Mouse (Mus musculus): ENCODE measurements around the gene Mdm2. TPM values are rescaled to one million over a fixed set of nuclear protein-coding genes. Genes with fewer than 3 reads are reported as not detected.

The Mdm2 gene
- polyA plus RNA-seq, 1 experiment from 2014 or later: 71.1 TPM

DNA sequence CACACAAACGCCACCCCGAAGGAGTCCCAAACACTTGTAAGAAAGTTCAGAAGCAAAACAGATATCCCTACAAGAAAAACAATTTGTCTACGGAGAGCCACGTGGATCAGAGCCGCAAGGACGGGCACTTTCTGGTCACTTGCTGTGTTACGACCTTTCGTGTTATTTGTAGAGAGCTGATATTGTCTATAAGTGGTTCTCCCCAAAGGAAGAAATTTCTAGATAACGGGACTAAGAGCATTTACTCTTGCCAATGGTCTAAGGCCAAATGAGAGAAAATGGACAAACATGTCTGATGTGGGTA is 26.9 kb downstream of the Mdm2 start:
- H3K9me3 ChIP-seq (ENCODE audit: control insufficient read depth, low read length): no peaks in the 10 kb centered on the region
- no peak overlapping the region for H3K27ac ChIP-seq (ENCODE audit: low read length)
- no peak for ATAC-seq
- no peak overlapping the region for H3K4me3 ChIP-seq (replicated peaks; ENCODE audit: low read length)
- H3K9ac ChIP-seq (replicated peaks; ENCODE audit: low read depth, low read length): no peak overlapping the region
- 93% methylated on average over 9 of the region's 9 CpGs for WGBS
- H3K27me3 ChIP-seq (replicated peaks; ENCODE audit: control insufficient read depth, insufficient read depth, low read length): no peaks in the 10 kb centered on the region
- no peaks in the 10 kb centered on the region for H3K4me1 ChIP-seq (replicated peaks; ENCODE audit: control insufficient read depth, insufficient read depth, low read length)
- H3K36me3 ChIP-seq (ENCODE audit: control insufficient read depth, insufficient read depth): 0 out of 2 replicates have a peak, but pooled peaks cover 4% of the 10 kb centered on the region
- no peak overlapping the region for H3K4me2 ChIP-seq (ENCODE audit: low read length)

DNA sequence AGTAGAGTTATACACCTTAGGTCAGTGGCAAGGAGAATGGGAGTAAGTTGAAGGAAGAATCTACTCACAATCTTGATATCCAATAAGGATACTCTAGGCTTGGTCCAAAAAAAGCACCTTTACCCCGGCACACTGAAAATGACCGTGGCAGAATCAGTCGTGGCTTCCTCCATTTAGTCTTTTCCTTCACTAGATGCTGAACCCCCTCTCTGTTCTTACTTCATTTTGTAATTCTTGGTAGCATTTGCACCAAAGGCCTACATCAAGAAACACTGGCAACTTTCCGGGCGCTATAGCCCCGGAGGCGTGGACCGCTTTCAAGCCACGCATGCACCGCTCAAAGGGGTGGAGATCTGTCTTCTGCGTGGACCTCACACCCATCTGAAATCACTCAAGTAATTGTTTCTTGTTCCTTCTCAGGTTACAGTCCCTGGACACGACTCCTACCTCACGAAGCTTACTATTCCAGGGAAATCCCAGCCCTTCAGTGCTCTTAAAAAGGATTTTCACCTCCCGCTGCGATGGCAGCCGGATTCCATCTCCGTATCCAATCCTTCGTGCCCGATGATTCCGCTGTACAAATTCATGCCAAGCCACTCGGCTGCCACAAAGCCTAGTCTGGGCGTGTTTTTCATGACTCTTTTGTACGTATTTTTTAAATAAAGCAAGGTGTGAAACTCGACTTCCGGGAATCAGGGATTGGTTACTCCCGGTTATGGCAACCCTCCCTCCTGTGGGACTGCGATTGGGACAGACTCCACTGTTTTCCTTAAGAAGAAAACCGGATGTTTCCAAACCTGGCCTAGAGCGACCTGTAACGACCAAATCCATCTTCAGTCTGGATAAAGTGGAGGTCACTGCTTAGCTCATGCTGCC is 27.5 kb downstream of the Mdm2 start:
- no peaks in the 10 kb centered on the region for H3K36me3 ChIP-seq (ENCODE audit: control insufficient read depth, insufficient read depth)
- no peak overlapping the region for H3K4me2 ChIP-seq (ENCODE audit: low read length)
- H3K27ac ChIP-seq (ENCODE audit: low read length): no peak overlapping the region
- no peak overlapping the region for H3K4me3 ChIP-seq (replicated peaks; ENCODE audit: low read length)
- no peaks in the 10 kb centered on the region for H3K27me3 ChIP-seq (replicated peaks; ENCODE audit: control insufficient read depth, insufficient read depth, low read length)
- H3K9ac ChIP-seq (replicated peaks; ENCODE audit: low read depth, low read length): no peak overlapping the region
- no peak for ATAC-seq
- no peaks in the 10 kb centered on the region for H3K9me3 ChIP-seq (ENCODE audit: control insufficient read depth, low read length)
- WGBS: 84% methylated on average over 30 of the region's 30 CpGs
- H3K4me1 ChIP-seq (replicated peaks; ENCODE audit: control insufficient read depth, insufficient read depth, low read length): no peaks in the 10 kb centered on the region

DNA sequence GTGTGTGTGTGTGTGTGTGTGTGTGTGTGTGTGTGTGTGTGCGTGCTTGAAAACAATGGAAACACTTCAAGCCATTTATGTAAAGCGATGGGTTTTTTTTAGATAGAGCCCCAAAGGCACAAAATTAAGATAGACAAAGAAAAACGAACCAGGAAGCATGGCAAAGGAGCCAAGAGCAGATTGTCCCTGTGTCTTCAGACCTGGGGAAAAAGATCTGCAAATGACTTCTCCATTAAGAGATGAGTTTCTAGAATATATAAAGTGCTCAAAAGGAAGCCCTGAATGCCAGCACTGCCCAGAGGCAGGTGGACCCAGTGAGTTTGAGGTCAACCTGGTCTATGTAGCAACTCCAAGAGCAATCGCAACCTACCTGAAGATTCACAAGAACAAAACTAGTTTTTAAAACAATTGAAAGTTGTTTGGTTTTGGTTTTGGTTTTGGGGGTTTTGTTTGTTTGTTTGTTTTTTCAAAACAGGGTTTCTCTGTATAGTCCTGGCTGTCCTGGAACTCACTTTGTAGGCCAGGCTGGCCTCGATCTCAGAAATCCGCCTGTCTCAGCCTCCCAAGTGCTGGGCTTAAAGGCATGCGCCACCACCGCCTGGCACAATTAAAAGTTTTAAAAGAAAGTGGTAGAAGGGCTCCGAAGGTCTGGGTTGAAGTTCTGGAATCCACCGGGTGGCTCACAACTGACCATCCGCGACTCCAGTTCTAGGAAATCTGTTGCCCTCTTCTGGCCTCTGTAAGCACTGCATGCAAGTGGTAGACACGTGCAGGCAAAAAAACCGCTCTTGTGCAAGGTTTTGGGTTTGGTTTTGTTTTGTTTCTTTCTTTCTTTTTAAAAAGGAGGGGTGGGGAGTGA is 28.3 kb downstream of the Mdm2 start:
- no peak overlapping the region for H3K27ac ChIP-seq (ENCODE audit: low read length)
- 67% methylated on average over 14 of the region's 14 CpGs for WGBS
- ATAC-seq: no peak
- H3K4me2 ChIP-seq (ENCODE audit: low read length): no peak overlapping the region
- H3K27me3 ChIP-seq (replicated peaks; ENCODE audit: control insufficient read depth, insufficient read depth, low read length): no peaks in the 10 kb centered on the region
- no peak overlapping the region for H3K4me3 ChIP-seq (replicated peaks; ENCODE audit: low read length)
- no peaks in the 10 kb centered on the region for H3K36me3 ChIP-seq (ENCODE audit: control insufficient read depth, insufficient read depth)
- H3K4me1 ChIP-seq (replicated peaks; ENCODE audit: control insufficient read depth, insufficient read depth, low read length): no peaks in the 10 kb centered on the region
- no peaks in the 10 kb centered on the region for H3K9me3 ChIP-seq (ENCODE audit: control insufficient read depth, low read length)
- no peak overlapping the region for H3K9ac ChIP-seq (replicated peaks; ENCODE audit: low read depth, low read length)

DNA sequence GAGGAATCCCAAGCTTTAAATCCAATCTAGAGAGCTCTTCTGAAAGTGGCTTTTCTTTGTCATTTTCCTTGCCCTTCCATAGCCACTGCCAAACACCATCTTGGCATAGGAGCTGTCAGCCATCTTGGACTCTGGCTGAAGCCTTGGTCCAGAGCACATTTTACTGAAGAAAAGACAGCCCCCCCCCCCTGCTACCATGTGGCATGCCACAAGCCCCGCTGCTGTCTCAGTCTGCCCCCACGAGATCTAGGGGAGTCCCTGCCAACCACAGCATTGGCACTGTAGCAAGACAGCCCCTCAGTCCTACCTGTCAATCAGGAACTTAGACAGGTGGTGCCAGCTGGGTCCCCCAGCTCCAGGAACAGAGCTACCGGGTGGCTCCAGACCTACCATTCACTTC is 29.0 kb downstream of the Mdm2 start:
- no peaks in the 10 kb centered on the region for H3K36me3 ChIP-seq (ENCODE audit: control insufficient read depth, insufficient read depth)
- H3K9ac ChIP-seq (replicated peaks; ENCODE audit: low read depth, low read length): no peak overlapping the region
- no peak overlapping the region for H3K4me2 ChIP-seq (ENCODE audit: low read length)
- no peaks in the 10 kb centered on the region for H3K9me3 ChIP-seq (ENCODE audit: control insufficient read depth, low read length)
- no peaks in the 10 kb centered on the region for H3K27me3 ChIP-seq (replicated peaks; ENCODE audit: control insufficient read depth, insufficient read depth, low read length)
- ATAC-seq: no peak
- no peak overlapping the region for H3K27ac ChIP-seq (ENCODE audit: low read length)
- 75% methylated on average over 3 of the region's 3 CpGs for WGBS
- H3K4me3 ChIP-seq (replicated peaks; ENCODE audit: low read length): no peak overlapping the region
- H3K4me1 ChIP-seq (replicated peaks; ENCODE audit: control insufficient read depth, insufficient read depth, low read length): 0 out of 2 replicates have a peak, but pooled peaks cover 2% of the 10 kb centered on the region

DNA sequence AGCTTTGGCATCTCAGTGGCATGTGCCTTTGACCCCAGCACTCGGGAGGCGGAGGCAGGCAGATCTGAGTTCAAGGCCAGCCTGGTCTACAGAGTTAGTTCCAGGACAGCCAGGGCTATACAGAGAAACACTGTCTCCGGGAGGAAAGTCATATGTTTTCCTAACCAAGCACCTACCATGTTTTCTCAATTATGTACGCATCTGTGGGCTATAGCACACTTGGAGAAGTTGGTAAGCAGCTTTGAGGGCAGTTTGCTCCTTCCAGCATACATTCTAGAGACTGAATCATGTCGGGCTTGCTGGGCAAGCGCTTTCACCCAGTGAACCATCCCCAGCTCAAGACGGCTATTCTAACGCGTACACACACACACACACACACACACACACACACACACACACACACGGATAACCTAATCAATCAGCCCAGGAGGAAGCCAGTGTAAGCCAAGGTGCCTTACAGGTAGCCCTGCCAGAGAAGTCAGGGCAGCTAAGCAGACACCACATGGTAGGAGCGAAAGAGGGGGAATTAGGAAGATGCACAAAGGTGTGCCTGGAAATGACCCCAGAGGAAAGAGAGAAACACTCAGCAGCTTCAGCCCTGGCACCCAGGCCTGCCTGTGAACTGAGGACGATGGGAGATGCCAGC is 29.6 kb downstream of the Mdm2 start:
- Histone ChIP-seq H3K27me3 (replicated peaks; ENCODE audit: control insufficient read depth, insufficient read depth, low read length) (no peaks in the 10 kb centered on the region), H3K36me3 (ENCODE audit: control insufficient read depth, insufficient read depth) (no peaks in the 10 kb centered on the region), H3K27ac (ENCODE audit: low read length) (no peak overlapping the region), H3K9ac (replicated peaks; ENCODE audit: low read depth, low read length) (no peak overlapping the region), H3K4me1 (replicated peaks; ENCODE audit: control insufficient read depth, insufficient read depth, low read length) (peaks cover 6% of the 10 kb centered on the region; the same call in 1 of the 2 replicates), H3K4me3 (replicated peaks; ENCODE audit: low read length) (no peak overlapping the region), H3K4me2 (ENCODE audit: low read length) (no peak overlapping the region), H3K9me3 (ENCODE audit: control insufficient read depth, low read length) (no peaks in the 10 kb centered on the region)
- no peak for ATAC-seq
- WGBS: 90% methylated on average over 12 of the region's 12 CpGs

DNA sequence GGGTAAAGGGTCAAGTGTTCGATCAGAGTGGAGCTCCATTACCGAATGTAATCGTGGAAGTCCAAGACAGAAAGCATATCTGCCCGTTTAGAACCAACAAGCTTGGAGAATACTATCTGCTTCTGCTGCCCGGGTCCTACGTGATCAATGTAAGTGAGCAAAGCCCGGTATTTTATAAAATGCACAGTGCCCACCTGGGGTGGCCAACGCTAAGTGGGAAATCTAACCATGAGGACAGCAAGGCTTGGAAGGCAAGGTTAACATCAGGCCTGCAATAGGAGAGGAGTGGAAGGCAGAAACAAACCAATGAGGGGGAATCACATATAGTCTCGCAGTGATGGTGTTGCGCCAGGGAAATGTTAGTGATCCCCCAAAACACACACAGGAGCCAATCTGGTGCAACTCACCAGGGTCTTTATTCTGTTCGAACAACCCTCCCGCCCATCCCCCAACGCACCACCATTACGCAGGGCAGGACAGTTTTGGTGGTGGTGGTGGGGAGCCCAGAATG is 30.5 kb downstream of the Mdm2 start:
- Histone ChIP-seq H3K27ac (ENCODE audit: low read length) (no peak overlapping the region), H3K9ac (replicated peaks; ENCODE audit: low read depth, low read length) (no peak overlapping the region), H3K36me3 (ENCODE audit: control insufficient read depth, insufficient read depth) (no peaks in the 10 kb centered on the region), H3K9me3 (ENCODE audit: control insufficient read depth, low read length) (no peaks in the 10 kb centered on the region), H3K4me1 (replicated peaks; ENCODE audit: control insufficient read depth, insufficient read depth, low read length) (peaks cover 9% of the 10 kb centered on the region; the same call in 1 of the 2 replicates), H3K4me3 (replicated peaks; ENCODE audit: low read length) (no peak overlapping the region), H3K4me2 (ENCODE audit: low read length) (no peak overlapping the region), H3K27me3 (replicated peaks; ENCODE audit: control insufficient read depth, insufficient read depth, low read length) (no peaks in the 10 kb centered on the region)
- 90% methylated on average over 14 of the region's 14 CpGs for WGBS
- ATAC-seq: no peak

DNA sequence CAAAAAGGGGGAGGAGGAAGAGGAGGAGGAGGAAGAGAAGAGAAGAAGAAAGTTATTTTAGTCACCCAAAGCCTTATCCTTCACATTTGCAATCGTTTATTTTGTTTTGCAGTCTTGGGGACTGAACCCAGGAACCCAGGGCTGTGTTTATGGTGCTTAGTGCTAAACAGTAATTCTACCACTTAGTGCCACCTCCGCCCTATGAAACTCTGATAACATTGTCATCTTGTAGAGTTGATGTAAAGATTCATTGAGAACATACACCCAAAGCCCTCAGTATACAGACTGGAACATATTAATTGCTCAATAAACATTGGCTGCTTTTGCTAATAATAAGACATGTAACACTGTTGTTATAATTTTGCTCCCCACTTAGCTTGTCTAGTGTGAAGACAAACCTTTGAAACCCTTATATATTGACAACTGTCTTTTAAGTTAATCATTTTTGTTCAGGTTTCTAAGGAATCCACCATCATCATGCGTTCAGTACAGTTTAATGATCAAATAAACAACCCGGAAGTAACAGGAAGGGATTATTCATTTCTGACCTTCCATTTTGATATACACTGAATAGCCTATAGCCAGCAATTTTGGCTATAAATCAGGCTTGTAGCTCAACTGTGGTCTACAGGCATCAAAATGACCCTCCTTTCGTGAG is 31.4 kb downstream of the Mdm2 start:
- WGBS: 85% methylated on average over 5 of the region's 5 CpGs
- Histone ChIP-seq H3K4me3 (replicated peaks; ENCODE audit: low read length) (no peak overlapping the region), H3K4me1 (replicated peaks; ENCODE audit: control insufficient read depth, insufficient read depth, low read length) (peaks cover 9% of the 10 kb centered on the region; the same call in 1 of the 2 replicates), H3K27ac (ENCODE audit: low read length) (no peak overlapping the region), H3K36me3 (ENCODE audit: control insufficient read depth, insufficient read depth) (no peaks in the 10 kb centered on the region), H3K4me2 (ENCODE audit: low read length) (no peak overlapping the region), H3K27me3 (replicated peaks; ENCODE audit: control insufficient read depth, insufficient read depth, low read length) (no peaks in the 10 kb centered on the region), H3K9me3 (ENCODE audit: control insufficient read depth, low read length) (no peaks in the 10 kb centered on the region), H3K9ac (replicated peaks; ENCODE audit: low read depth, low read length) (no peak overlapping the region)
- ATAC-seq: no peak

DNA sequence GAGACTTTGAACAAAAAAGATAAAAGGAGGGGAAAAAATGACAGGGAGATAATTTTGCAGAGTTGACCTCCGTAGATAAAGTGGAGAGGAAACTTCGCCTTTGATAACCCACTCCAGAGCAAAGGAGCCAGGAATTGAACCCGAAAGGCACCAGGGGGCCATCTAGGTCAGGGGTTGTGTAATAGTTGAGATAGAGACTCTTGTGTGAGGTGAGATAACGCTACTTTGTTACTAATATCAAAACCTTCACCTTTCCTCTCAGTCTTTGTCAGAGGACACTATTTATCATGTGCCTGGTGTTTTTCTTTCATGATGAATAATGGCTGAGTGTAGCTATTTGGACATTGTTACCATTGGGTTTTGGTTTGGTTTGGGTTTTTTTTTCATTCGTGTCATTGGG is 32.2 kb downstream of the Mdm2 start:
- WGBS: 77% methylated on average over 5 of the region's 5 CpGs

More for the DNA sequence above, 32.2 kb downstream of the Mdm2 start:
- Histone ChIP-seq H3K27me3 (replicated peaks; ENCODE audit: control insufficient read depth, insufficient read depth, low read length) (no peaks in the 10 kb centered on the region), H3K36me3 (ENCODE audit: control insufficient read depth, insufficient read depth) (no peaks in the 10 kb centered on the region), H3K4me1 (replicated peaks; ENCODE audit: control insufficient read depth, insufficient read depth, low read length) (peaks cover 9% of the 10 kb centered on the region; the same call in 1 of the 2 replicates), H3K4me2 (ENCODE audit: low read length) (no peak overlapping the region), H3K4me3 (replicated peaks; ENCODE audit: low read length) (no peak overlapping the region), H3K9me3 (ENCODE audit: control insufficient read depth, low read length) (no peaks in the 10 kb centered on the region), H3K27ac (ENCODE audit: low read length) (no peak overlapping the region), H3K9ac (replicated peaks; ENCODE audit: low read depth, low read length) (no peak overlapping the region)
- no peak for ATAC-seq
